Mouse (Mus musculus): ENCODE results near the gene Spc25. TPM values are rescaled to one million over a fixed set of nuclear protein-coding genes. Genes with fewer than 3 reads are reported as not detected.

Gene Spc25
- total RNA-seq (2021): 1 to 10 TPM; 2.5 to 3.6 TPM
- long read RNA-seq, experiment 1, partial matches to known transcripts: 0 of 3 reads
- long read RNA-seq, experiment 1, other reads (novel, unspliced or antisense): 0 of 3 reads
- long read RNA-seq, experiment 2, transcript Spc25-201 (7 exons, 1,352 nt): major isoform, 6 of 6 reads
- long read RNA-seq, experiment 2, partial matches to known transcripts: 0 of 6 reads
- long read RNA-seq, experiment 2, other reads (novel, unspliced or antisense): 0 of 6 reads

DNA sequence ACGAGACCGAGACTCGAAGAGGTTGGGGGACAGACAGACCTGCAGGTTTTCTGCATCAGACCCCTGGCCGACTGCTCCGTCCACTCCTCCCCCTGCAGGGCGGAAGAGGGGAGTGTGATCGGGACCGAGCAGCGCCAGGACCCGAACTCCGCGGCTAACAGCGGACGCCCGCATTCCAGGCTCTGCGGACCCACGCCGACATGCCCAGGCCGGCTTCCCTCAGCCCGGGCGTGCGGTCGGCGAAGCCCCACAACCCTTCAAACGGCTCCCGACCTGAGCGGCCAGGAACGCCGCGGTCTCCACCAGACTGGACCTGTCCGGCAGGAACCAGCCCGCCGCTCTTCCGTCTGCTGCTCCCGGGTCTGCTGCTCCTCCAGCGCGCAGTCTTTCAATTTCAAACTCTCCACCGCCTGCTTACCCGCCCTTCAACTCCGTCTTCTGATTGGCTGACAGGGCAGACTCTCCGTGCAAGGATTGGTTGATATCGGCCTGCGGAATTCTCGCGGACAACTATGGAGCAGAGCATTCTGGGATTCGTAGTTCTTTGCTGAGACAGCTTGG lies at the start of gene Spc25:
TSS of gene Spc25 (minus strand) at position 404 of the 561 bp plus-strand sequence.
- intact Hi-C loops (cut with DNase I; ENCODE audit: low total_unique reads): no loop called here
- peak; percentile 86 for DNase-seq

DNA sequence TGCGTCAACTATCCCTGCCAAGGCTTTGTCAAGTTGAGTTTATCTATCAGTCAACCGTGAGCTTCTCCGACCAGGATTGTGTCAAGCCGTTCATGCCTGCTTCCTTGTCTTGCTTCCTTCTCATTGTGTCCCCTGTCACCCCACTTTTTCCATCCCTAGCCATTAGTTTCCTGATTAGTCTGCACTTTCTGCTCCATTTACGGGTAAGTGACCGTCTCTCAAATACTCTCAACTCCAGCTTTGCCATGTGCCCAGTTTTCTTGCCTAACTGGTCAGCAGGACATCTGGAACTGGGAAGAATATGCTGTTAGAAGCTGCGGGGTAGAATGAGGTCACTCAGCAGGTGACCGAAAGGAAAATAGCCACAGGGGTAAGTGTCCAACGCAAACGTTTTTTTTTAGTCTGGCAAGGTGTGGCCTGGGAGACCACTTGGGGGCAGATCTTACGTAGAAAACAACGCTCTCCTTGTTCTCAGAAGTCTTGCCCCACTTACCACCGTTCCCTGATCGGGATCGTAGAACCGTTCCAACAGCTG lies 42.3 kb upstream of the Spc25 start:
- DNase-seq: no peak
- intact Hi-C loops (cut with DNase I; ENCODE audit: low total_unique reads): no loop called here

DNA sequence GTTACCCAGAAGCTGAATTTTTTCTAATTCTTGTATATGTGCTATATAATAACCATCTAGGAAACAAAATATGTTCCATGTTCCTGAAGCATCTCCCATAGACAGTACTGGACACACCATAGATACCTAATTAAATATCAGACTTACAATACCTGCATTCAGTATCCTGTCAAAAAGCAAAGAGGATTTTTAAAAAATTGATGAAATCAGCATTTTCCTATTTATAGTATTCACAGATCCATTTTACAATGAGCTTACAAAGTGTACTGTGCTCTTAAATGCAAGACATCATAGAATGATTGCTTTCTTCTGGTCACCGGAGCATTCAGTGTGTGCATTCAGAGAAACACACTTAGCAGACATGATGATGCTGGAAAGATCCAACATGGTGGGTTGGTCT lies 41.1 kb upstream of the Spc25 start:
- no peak for DNase-seq
- intact Hi-C loops (cut with DNase I; ENCODE audit: low total_unique reads): no loop called here

DNA sequence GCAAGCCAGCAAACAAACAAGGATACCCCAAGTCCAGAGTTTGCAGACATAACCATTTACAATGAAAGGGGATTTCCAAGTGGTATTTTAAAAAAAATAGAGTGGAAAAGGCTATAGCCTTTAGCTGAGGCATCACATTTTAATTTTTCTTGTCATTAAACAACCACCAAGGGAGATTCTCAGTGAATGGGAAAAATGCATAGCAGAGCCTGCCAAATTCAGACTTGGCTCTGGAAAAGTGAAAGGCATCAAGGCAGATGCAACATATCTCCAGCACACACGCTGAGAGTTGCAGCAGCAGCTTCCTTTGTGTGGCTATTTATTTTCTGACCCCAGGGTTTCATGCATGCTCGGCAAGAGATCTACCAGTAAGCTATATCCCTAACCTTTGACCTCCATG lies 38.9 kb upstream of the Spc25 start:
- DNase-seq: no peak
- intact Hi-C loops (cut with DNase I; ENCODE audit: low total_unique reads): no loop called here

DNA sequence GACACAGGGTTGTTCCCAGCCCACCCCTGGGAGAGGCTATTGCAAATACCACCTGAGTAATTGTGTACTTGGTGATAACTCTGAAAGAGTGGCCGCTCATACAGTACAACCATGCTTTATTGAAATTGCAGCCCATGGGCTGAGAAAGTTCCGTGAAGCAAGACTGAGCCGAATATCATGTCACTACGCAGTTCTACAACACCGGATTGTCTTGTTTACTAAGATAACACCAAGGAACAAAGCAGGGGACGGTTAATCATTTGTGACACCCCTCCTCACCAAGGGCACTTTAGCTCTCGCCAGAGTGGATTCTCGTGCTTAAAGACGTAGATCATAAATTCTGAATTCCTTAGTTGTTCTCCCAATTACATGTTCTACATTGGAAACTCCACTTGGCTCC lies 33.3 kb upstream of the Spc25 start:
- no peak for DNase-seq
- intact Hi-C loops (cut with DNase I; ENCODE audit: low total_unique reads): no loop called here

DNA sequence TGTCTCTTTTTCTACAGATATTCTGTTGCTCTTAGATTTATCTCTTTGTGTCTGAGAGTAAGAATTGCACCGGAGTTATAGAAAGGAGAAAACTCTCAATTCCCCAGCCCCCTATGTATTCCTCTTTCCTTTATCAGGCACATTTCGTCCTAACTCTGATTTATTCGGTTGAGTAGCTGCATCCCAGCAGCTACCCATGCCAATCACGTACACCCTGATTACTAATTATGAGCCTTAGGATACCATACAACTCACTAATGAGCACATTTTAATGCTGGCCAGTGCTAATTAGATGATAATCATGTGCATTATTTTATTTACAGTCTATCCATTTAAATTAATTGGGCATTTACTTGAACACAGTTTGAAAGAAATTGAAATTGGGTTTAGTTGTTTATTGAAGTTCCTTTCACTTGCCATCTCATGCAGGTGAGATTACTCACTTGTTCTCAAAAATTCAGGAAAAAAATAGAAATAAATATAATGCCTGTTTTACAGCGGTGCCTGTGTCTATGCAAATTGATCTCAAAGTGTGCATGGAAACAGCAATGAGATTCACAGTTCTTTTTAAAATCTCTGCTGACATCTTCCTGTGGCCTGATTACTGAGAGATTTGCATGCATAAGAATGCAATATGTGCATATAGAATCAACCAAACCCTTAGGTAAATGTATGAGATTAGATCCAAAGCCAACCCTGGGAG lies 29.1 kb upstream of the Spc25 start:
- intact Hi-C loops (cut with DNase I; ENCODE audit: low total_unique reads): no loop called here

DNA sequence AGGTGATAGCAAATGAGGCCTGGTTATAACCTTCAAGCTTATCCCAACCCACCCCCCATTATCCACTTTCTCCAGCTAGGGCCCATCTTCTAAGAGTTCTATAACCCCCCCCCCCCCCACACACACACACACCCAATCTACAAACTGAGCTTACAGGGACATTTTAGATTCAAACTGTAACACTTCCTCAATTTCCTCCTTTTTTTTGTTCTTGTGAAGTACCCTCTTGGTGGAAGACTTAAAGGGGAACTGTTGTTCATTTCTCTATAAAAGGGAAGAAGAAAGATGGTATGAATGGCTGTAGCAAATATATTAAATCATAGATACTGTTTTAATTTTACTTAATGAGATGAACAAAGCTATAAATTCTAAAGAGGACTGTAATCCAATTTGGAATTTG lies 26.1 kb upstream of the Spc25 start:
- no peak for DNase-seq
- intact Hi-C loops (cut with DNase I; ENCODE audit: low total_unique reads): no loop called here

More for the DNA sequence above, 29.1 kb upstream of the Spc25 start:
- no peak for DNase-seq

DNA sequence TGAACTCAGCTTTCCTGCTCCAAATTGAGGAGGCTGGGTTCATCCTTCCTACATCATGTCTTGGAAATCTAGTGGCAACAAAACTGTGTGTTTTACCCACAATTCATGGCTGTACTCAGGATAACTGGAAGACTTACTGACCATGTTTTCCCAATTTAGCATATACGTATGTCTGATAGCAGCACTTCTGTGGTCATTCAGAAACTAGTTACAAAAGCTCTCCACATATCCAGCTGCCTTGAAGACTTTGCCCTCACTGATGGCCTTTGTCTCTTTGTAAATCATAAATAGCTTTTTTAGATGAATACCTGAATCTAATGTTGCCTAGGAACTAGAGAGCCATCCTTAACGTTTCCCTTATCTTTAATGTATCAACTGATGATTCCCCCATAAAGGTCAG lies 24.1 kb upstream of the Spc25 start:
- intact Hi-C loops (cut with DNase I; ENCODE audit: low total_unique reads): no loop called here
- DNase-seq: no peak

DNA sequence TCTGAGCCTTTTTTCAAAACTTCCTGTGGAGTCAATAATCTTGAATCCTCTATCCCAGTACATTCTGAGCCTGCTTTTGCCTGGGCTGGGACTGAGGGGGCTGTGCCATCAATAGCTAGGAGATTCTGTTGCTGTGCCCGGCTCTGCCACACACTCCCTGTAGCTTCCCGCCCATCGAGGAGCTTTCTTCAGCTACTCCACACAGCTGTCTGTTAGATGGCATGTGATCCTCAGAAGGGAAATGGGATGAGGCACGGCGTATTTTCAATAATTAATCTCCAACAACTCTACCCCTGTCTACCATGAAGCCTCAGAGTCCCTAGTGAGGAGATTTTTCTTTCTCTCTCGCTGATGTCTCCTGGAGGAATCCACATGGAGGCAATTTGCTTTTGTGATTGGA lies 22.6 kb upstream of the Spc25 start:
- no peak for DNase-seq
- intact Hi-C loops (cut with DNase I; ENCODE audit: low total_unique reads): no loop called here

DNA sequence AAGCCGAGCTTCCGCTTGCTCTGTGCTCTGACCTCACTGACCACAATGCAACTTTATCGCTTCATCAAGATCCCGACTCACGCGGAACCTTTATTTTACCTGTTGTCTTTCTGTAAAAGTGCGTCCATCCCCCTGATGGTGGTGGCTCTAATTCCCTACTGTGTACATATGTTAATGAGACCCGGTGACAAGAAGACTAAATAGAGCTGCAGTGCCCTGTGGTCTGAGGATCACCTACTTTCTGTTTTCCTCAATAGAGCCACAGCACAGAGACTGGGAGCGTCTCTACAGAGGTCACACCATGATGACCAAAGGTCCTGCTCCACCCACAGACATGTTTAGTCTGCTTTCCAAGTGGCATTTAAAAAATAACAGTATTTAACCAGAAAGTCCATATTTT lies 20.9 kb upstream of the Spc25 start:
- DNase-seq: no peak
- intact Hi-C loops (cut with DNase I; ENCODE audit: low total_unique reads): no loop called here

DNA sequence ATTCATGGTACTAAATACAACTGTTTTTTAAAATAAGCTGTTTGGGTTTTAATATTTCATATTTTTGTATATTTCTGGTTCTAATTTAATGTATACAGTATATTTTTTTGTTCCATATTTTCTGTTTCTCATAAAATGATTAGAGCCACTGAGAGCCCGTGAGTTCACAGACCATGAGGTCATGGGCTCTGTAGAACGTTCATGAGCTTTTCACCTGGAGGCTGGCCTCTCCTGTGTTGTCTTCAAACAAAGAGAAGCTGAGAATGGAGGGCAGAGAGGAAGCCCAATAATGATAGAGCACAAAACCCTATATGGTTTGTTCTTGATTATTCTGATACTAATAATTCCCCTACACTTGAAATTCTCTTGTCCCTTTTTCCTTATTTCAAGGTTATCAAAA lies 18.7 kb upstream of the Spc25 start:
- no peak for DNase-seq
- intact Hi-C loops (cut with DNase I; ENCODE audit: low total_unique reads): no loop called here

DNA sequence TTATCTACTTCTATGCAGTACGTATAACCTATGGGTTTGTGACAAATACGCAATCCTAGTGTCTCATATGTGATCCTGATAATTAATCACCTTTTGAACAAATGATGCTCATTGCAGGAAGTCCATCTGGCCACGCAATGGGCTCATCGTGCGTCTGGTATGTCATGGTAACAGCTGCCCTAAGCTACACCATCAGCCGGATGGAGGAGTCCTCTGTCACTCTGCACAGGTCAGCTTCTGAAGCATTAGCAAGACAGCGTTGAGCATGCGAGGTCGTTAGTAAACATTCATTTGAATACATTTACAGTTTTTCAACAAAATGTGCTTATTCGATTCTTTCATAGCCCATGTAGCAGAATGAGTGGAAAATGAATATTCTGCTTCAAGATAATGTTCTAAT lies 16.8 kb upstream of the Spc25 start:
- DNase-seq: no peak
- intact Hi-C loops (cut with DNase I; ENCODE audit: low total_unique reads): no loop called here

DNA sequence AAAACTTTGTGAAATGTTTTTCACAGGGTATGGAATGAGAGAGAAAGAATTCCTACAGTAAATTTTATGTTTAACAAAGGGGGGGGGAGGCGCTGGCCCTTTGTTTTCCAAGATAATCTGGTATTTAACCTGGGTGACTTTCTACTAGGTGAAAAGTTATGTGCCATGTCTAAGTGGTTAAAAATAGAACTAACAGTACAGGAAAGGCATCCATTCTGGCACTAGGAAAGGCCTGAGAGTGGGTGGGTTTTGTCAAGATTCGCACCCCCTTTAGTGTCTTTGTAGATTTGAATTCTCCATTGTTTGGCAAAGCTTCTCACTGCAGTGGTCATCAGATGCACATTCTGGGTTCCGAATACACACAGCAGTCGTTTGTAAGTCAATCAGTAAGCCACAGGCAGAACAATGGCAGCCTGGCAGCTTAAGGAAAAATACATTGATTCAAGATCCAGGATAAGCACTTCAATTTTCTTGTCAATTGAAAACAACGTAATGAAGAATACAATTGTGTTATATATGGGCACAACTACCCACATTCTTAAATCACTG lies 15.9 kb upstream of the Spc25 start:
- intact Hi-C loops (cut with DNase I; ENCODE audit: low total_unique reads): no loop called here
- no peak for DNase-seq

DNA sequence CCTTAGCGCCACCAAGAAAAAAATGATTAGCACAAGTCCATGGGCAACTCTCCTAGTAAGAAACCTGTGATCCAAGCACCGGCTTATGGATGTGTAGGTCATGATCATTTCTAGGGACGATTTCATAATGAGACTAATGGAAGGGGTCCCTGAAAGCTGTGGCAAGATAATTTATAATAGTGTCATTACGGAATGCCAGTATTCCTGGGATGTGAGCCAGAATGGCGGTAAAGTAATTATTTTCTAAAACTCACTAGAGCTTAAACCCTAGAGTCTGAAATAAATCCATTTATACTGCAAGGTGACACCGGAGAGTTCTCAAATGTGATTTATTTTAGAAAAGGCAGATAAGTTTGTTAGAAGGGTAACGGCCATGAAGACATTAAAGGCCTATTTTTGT lies 9.2 kb upstream of the Spc25 start:
- intact Hi-C loops (cut with DNase I; ENCODE audit: low total_unique reads): no loop called here

DNA sequence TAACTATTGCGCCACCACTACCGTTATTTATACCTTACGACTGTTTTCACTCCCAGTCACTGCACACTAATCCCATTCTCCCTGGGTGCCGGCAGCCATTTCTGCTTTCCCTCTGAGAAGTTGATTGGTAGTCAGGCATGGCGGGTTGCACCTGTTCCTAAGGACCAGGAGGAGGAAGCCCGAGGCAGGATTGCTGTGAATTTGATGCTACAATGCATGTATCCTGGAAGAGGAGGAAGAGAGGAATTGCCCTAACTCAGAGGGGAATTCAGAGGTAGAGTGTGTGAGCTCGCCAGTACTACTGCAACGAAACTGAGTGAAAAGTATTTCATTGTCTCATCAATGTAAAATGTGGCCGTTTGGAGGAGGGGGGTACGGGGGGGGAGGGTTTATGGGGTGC lies 6.7 kb upstream of the Spc25 start:
- intact Hi-C loops (cut with DNase I; ENCODE audit: low total_unique reads): no loop called here
- no peak for DNase-seq

More for the DNA sequence above, 9.2 kb upstream of the Spc25 start:
- no peak for DNase-seq

DNA sequence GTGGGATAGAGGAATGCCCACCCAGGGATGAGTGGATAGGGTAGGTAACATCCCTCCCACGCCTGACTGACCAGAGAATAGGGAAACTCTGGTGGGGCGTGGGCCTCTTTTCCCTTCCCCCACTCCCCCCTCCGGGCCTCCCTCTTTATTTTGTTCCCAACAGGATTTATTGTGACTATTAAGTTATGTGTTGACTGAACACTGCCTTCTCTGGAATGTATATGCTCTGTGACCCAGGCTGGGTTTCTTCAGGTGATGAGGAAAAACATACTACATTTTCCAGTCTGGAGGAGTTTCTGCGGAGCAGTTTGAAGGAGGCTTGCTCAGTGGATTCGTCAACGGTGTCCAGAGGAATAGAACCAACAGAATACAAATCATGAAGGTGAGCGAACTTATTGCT lies 4.8 kb upstream of the Spc25 start, which contains the start of gene G6pc2:
TSS of gene G6pc2 (plus strand) at position 301 of the 400 bp plus-strand sequence.
- no peak for DNase-seq
- intact Hi-C loops (cut with DNase I; ENCODE audit: low total_unique reads): no loop called here

DNA sequence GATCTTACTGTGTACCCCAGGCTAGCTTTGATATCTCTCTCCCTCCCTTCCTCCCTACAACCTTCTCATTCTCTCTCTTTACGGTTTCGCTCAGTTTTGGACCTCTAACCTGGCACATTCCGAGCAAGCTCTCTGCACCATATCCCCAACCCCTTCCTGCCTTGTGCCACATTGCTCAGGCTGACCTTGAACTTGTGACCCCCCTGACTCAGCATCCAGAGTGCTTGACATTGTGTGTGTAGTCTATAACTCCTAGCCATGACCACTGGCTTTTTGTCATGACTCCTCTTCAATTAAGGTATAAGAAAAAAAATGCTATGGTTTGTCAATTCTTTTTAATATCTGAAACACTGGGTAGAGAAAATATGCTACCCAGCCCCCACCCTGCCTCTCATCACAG lies 3.7 kb upstream of the Spc25 start:
- DNase-seq: no peak
- intact Hi-C loops (cut with DNase I; ENCODE audit: low total_unique reads): no loop called here

DNA sequence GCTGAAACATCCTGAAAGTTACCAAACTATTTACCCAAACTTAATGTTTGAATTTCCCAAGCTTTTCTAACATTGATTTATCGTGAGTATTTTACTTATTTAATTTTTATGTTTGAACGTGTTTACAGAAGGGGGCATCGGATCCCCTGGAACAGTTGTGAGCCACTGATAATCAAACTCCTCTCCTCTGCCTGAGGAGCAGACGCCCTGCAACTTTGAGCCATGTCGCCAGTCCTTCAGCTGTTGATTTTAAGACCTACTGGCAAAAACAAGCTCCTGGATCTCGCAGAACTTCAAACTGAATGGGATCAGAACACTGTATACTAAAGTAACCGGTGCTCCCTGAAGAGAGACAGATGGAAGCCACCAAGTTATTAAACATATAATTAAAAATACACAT lies 529 bp upstream of the Spc25 start:
- intact Hi-C loops (cut with DNase I; ENCODE audit: low total_unique reads): no loop called here
- no peak for DNase-seq

DNA sequence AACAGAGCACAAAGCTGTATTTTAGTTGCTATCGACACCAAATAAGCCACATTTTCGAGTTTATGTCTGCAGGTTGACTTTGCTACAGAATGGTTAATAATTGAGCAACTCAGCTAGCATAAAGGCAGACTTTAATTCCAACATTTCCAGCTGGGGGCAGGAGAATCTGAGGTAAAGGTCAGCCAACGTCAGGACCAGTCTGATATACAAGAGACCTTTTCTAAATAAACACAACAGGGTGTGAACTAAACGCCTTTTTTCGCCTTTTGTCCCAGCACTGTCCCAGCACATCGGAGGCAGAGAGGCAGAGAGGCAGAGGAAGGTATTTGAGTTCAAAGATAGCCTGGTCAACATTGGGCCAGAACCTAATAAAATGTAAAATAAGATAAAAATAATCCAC lies 809 bp downstream of the Spc25 start:
- intact Hi-C loops (cut with DNase I; ENCODE audit: low total_unique reads): no loop called here
- DNase-seq: no peak

DNA sequence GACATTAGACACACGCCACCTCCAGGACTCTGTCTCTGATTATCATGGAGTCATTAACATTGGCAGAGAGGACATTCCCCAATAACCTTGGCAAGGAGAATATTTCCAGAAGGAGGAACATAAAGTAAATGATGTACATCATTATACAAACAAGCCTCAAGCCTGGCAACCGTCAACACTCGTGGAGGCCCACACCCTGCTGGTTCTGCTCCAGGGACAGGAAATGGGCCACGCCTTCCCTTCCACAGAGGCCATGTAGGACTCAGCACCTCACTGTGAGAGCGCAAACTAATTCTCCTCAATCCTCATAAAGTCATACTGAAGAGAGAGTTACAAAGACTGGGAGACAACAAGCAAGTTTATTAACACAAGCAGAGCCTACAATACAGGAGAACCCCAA lies 12.4 kb downstream of the Spc25 start:
- intact Hi-C loops (cut with DNase I; ENCODE audit: low total_unique reads): no loop called here
- no peak for DNase-seq

DNA sequence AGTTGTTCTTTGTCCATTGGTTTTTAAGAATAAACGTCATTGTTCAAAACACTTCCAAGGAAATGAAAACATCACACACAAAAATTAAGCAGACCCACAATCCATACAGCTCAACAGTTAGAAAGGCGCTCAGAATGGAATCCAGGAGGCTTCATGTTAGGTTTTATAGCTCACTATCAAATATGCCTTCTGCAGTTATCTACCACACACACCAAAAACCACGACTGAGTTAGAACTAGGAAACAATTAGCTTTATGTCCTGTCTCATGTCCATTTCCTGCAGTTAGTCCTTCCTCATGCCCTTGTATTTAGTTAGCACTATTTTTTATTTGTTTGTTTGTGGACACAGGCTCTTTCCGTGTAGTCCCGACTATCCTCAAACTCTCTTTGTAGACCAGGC lies 14.9 kb downstream of the Spc25 start:
- DNase-seq: no peak
- intact Hi-C loops (cut with DNase I; ENCODE audit: low total_unique reads): no loop called here

Measured in gastrocnemius, postnatal 14 days (tissue).